Mouse (Mus musculus): ENCODE measurements around the gene Krt17.

DNA sequence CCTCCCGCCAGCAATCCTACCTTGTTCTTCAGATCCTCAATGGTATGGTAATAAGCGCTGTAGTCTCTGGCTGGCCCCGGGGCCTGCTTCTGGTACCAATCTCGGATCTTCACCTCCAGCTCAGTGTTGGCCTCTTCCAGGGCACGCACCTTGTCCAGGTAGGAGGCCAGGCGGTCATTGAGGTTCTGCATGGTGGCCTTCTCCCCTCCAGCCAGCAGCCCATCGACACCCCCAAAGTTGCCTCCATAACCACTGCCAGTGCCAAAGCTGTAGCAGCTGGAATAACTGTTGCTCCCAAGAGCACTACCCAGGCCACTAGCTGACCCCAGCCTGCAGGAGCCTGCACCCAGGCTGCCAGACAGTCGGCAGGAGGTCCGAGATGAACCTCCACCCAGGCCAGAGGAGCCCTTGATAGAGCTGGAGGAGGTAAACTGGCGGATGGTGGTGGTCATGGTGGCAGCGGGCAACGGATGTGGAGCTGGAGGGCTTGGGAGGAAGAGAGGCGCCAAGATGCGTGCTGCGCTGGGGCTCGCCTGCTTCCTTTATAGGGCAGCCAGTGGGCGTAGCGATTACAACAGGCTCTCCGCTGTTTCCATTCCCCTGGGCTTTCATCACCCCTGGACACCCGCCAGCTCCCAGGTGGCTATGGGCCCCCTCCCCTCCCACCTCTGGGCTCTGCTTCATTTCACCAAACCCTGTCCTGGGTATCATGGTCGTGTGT lies at the start of gene Krt17:
- TF ChIP-seq ZNF384 (IDR thresholded peaks at IDR 0.05; ENCODE audit: low read depth, low read length) (no peak), ZC3H11A (IDR thresholded peaks at IDR 0.05; ENCODE audit: borderline replicate concordance, low read depth, low read length) (no peak), CHD2 (IDR thresholded peaks at IDR 0.05; ENCODE audit: low read depth, low read length) (no peak)

Data from ES-E14 (cell line).